Mouse (Mus musculus): ENCODE results near the gene Dazap1.
"Not testable (repeated sequence)": the region's sequence is repeated elsewhere in the genome, so short reads cannot be mapped to it uniquely, and the experiment has no call there.

- not testable (repeated sequence) for TF ChIP-seq CTCF, EP300 (IDR thresholded peaks at IDR 0.05; ENCODE audit: low read depth)
These were observed 12.8 kb upstream of the Dazap1 start for GRCm38 (mm10) chr10:80248437-80248836.
